Mouse (Mus musculus) kidney, adult 8-10 months (tissue): ENCODE results near the gene Slit2.

Experiments used
- DNase-seq, 2 experiments: peaks; one replicate each; pipeline ENCODE4 v3.0.0; 2022

Gene Slit2

DNA sequence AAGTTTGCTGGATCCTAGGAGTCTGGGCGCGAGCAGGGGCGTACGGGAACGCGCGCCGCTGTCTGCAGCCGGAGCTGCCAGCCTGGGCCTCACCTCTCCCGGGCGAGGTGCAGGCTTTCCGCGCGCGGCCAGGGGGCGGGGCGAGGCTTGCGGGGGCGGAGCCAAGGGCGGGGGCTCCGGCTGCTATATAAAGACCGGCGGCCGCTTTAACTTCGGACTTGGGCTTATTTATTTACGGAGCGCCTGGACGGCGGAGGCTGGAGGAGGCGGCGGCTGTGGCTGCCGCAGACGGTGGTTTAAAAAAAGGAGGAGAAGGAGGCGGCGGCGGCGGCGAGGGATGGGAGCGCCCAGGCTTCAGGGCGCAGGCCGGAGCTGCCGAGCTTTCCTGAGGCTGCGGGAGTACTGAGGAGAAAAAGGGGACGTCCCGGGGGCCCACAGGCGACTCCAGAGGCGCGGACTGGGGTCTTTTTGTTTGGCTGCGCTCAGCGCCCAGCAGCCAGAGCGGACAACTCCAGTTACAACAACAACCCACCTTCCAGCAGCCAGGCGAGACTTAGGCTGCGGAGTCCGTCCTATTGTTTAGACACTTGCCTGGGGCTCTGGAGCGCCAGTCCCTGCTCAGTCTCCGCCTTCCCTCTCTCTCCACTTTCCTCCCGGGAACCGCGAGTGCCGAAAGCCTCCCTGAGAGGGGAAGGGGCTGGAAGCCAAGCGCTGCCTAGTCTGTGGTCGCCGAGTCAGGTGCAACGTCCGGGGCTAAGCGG lies at the start of gene Slit2:
Gene Slit2 (plus strand): TSS at position 198 of the 761 bp plus-strand sequence.
- peak; percentile 78 to 86 for DNase-seq

GRCm38 (mm10) chr5:47938586-47939372 lies 44.2 kb upstream of the Slit2 start:
- no peak for DNase-seq

DNA sequence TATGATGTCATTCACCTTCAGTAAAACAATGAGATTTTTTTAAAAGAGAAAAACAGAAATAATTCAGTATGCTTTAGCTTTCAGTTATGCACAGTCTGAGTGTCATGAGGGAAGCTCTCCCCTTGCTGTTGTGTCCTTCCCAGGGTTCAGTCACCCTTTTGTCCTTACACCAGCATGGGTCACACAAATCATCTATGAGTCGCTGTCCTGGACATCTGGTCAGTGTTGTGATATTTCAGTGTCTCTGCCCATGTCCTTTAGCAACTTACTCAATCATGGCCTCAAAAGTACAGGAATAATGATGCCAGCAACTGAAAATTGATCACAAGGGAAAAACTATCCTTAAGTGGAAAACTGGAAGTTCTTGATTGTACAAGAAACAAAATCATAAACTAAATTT lies 26.5 kb upstream of the Slit2 start:
- DNase-seq, result no peak

GRCm38 (mm10) chr5:47975795-47976194 lies 7.1 kb upstream of the Slit2 start:
- no peak for DNase-seq

- peak in 1 of 2 experiments; percentile 14 for DNase-seq
Measured at GRCm38 (mm10) chr5:47979371-47979770, 3.6 kb upstream of the Slit2 start.

- DNase-seq, result no peak
Measured at GRCm38 (mm10) chr5:47980459-47980858, 2.5 kb upstream of the Slit2 start.

GRCm38 (mm10) chr5:47981951-47982350 lies 987 bp upstream of the Slit2 start:
- DNase-seq, result no peak

DNA sequence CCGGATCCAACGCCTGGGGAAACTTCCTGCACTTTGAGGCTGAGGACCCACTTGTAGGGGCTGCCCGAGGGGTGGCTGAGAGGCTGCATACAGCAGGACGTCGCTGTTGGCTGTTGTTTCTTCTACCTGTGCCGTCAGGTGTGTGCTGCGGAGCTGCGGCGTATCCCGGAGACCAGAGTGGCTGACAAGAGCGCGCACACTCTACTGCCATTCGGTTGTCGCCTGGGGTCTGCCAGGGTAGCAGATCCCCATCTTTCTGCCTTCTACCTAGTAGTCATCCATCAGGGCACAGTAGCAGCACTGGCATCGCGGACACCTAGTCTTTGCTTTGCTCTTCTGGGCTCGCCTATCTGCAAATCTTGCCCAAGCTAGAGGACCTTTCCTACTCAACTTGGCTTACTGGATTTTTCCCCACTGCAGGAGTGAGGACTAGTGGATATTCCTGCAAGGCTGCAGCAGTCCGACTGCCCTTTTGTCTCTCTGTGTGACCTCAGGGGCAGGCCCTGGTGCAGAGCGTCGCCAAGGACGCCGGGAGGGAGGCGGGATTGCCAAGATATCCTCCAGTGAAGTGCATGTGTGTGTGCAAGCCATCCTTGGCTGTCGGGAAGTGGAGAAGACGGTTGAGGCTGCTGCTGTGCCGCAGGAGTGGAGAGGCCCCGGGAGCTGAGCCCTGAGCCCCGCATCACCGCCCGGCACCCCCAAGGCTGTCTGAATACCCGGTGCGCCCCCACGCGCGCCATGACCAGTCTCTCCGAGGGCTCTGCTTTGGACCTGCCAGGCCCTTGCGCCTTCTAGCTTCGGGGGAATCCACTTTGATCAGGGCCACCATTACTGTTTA lies 1.0 kb downstream of the Slit2 start:
- peak in 1 of 2 experiments; percentile 16 for DNase-seq

- DNase-seq, result no peak
Measured at GRCm38 (mm10) chr5:47984584-47985197, 1.8 kb downstream of the Slit2 start.

- peak; percentile 82 to 92 for DNase-seq
Measured at GRCm38 (mm10) chr5:47985198-47985631, 2.3 kb downstream of the Slit2 start.

- DNase-seq, result peak; percentile 47 to 54
Measured at GRCm38 (mm10) chr5:47985901-47986670, 3.1 kb downstream of the Slit2 start.

DNA sequence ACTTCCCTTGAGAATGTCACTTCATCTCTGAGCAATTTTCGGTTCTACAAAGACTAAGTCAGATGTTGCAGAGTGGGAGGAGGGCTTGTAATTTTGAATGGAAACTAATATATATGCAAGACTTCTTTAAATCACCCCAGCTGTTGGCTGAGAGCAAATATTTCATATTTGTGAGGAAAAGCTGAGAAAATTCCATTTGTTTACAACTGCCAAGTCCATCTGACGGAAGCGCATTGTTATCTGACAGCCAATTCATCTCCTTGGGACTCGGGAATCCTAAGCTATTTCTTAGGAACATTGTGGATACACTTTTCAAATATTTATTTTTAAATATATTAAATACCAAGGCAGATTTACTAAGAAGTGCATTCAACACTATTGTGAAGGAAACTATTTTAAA lies 8.0 kb downstream of the Slit2 start:
- DNase-seq, result no peak

- DNase-seq, result peak in 1 of 2 experiments; percentile 9
Measured at GRCm38 (mm10) chr5:48003708-48004415, 20.9 kb downstream of the Slit2 start.

GRCm38 (mm10) chr5:48005533-48005932 lies 22.6 kb downstream of the Slit2 start:
- no peak for DNase-seq

DNA sequence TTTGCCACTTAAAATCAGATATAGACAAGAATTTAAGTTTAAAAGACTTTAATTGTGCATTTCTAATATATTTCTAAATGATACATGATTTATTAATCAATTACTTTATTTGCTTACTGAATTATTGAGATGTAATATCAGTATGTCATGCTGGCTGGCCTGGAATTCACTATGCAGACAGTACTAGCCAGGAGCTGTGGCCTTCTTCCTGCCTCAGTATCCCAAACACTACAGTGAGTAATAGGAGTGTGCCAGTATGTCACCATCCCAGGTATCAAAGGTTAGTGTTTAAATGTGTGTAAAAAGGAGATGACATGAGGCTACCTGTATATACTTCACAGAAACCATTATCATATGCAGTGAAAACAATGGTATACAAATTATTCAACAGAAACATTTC lies 23.1 kb downstream of the Slit2 start:
- no peak for DNase-seq

GRCm38 (mm10) chr5:48023441-48023840 lies 40.5 kb downstream of the Slit2 start:
- DNase-seq, result no peak

- no peak for DNase-seq
Measured at GRCm38 (mm10) chr5:48034875-48035274, 51.9 kb downstream of the Slit2 start.

DNA sequence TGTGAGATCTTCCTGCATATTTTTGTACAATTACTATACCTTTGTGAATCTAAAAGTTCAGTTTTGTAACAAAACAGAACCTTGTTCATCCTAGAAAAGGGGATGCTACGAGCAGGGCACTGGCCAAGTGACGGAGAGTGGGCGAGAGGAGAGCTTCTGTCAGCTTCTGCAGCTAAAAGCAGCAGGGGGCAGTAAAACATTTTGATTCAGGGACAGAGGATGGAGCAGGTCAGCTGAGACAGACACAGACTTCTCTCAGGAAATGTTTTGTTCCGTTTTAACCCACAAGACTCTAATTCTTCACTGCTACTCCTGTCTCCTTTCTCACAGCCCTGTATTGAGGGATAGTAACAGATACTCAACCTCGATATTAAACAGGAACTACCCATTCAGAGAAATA lies 55.1 kb downstream of the Slit2 start:
- DNase-seq, result peak; percentile 11 to 32

- DNase-seq, result no peak
Measured at GRCm38 (mm10) chr5:48048986-48049751, 66.2 kb downstream of the Slit2 start.

DNA sequence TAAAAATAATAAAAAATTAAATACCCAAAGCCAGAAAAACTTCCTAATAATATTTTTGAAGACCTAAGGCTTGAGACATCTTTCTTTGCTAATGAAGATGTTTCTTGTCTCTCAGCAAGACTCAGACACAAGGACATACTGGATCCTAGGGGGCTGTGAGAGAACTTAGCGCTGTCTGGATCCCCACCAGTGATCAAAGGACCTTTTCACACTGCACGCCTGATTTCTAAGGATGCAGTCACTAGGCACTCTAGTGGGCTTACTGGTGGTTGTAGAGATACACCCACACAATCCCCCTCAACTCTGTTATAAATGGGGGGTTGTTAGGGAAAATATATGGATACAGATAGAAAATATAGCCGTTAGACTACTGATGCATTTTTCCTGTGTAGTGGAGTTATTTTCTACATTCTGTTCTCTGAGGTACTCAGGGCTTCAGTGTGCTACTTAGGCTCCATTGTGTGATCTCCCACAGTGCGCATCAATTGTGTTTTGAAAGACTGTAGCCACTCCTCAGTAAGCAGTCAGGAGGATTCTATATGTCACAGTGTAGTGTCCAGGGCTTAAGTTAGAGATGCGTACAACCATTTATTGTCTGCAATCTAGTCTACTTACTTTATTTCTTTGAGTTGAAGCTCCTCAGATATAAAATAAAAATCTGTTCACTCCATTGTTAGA lies 67.8 kb downstream of the Slit2 start:
- DNase-seq, result no peak
